Mouse (Mus musculus): ENCODE measurements around the gene Magi3. TPM values are rescaled to one million over a fixed set of nuclear protein-coding genes. Genes with fewer than 3 reads are reported as not detected.
A peak's percentile ranks its signal among the peaks of the same experiment; 100 is the strongest.

Gene Magi3
- total RNA-seq (2021), result 10 to 100 TPM; 26.7 to 27.6 TPM
- long read RNA-seq, experiment 1, full-length matches to known transcripts, result 3 of 5 reads
- long read RNA-seq, experiment 1, partial matches to known transcripts, result 1 of 5 reads
- long read RNA-seq, experiment 1, other reads (novel, unspliced or antisense), result 1 of 5 reads
- long read RNA-seq, experiment 2, full-length matches to known transcripts, result 5 of 11 reads
- long read RNA-seq, experiment 2, partial matches to known transcripts, result 6 of 11 reads
- long read RNA-seq, experiment 2, other reads (novel, unspliced or antisense), result 0 of 11 reads

GRCm38 (mm10) chr3:104220295-104220965 lies at the start of gene Magi3:
Gene Magi3 (minus strand): TSS chr3:104220374.
- peak; percentile 96 to 98 for DNase-seq (ENCODE audit: low spot score in 2 of 2)

- no peak for DNase-seq (ENCODE audit: low spot score in 2 of 2)
Measured at GRCm38 (mm10) chr3:104264530-104265145, 44.5 kb upstream of the Magi3 start.

DNA sequence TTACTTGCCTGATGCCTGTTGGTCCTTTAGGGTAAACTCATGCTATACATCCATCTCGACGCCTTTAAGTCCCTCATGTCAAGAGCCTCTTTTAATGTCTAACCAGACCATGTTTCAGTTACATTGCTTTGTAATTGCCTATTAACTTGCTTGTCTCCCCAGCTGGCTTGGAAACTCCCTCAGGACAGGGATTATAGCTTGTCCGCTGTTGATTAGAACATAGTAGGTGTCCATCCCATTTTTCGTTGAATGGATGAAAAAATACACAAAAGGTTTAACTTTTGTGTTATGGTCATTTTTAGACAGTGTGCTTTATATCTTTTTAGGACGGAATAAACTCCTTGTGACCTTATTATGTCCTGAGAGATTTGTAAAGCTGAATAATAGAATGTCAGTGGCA lies 40.0 kb upstream of the Magi3 start:
- no peak for DNase-seq (ENCODE audit: low spot score in 2 of 2)

DNA sequence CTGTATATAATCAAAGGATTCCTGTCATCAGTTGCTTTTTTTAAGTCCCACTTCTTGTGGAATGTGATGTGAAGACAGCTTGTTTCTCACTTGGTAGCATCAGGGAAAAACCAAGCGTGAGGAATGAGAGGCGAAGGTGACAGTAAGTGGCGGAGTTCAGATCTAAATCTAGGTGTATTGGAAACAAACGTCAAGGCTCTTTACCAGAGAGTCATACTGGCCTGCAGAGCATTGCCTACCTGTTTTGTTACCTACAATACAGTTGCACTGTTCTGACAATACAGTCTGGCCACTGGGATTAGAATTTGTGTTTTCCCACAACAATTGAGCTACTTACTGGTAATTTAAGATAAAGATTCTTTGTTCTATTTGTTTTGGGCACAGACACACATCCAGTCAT lies 39.0 kb upstream of the Magi3 start:
- no peak for DNase-seq (ENCODE audit: low spot score in 2 of 2)

DNA sequence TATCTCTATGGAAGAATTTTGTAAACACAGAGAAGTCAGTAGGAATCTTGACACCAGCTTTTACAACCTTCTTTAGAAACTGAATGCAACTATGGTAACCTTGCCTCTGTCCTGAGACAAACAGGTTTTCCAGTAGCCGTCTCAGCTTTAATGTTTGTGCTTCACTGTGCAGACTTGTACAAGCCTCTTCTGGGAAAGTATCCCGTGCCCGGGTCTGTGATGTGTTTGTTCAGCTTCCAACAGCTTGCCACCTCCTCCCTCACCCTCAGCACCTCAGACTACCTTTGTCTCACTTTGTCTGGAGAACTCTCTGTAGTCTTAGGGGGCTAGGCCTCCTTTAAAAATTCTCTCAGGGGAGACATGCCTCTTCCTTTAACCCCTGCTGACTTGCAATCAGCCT lies 36.9 kb upstream of the Magi3 start:
- no peak for DNase-seq (ENCODE audit: low spot score in 2 of 2)

DNA sequence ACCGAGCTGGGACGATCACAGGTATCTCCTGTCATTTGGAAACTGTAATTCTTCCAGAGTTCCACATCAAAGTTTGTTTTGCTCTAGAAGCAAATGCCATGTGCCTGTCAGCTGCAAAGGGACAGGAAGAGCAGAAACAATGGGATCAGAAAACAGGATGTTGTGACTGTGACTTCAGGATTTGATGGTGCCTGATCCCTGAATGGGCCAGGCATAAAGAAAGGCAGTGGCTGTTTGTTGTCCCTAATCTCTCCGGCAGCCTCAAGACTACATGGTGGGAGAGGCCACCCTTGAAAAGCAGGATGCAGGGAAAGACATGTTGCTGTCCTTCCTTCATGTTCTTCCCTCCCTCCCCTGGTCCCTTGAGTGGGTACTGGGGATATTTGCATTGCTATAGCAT lies 33.6 kb upstream of the Magi3 start:
- no peak for DNase-seq (ENCODE audit: low spot score in 2 of 2)

GRCm38 (mm10) chr3:104247850-104248249 lies 27.7 kb upstream of the Magi3 start:
- DNase-seq (ENCODE audit: low spot score in 2 of 2), result no peak

DNA sequence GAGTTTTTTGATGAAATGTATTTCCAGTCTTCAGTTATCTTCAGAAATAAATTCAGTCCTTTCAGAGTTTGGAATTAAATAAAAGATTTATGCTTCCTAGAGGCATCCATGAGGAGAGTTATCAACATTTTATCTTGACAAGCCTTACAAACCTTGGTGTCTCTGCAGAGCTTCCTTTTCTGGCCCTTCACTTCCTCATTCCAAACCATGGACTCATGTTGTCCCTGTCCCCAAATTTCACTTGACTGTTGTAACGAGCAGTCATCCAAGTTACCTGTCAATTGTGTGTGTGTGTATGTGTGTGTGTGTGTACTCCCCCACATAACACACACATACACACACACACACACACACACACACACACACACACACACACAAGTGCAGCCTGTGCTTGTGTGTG lies 26.9 kb upstream of the Magi3 start:
- no peak for DNase-seq (ENCODE audit: low spot score in 2 of 2)

DNA sequence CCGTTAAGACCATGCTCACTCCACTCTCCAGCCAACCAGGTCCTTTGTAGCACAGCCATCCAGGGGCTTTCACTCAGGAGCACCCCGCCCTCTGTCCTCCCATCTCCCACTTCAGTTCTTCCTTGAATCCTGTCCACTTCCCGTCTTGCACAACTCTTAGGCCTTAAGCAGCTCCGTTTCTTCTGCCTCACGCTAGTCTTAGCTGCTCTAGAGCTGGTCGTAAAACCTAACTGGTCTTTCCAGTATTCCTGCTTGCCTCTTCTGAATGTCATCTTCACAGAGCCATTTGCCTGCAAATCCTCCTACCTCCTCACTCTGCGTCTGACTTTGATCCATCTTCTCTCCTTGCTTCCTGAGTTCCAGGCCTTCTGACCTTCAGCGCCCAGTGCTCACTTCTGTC lies 24.2 kb upstream of the Magi3 start:
- DNase-seq (ENCODE audit: low spot score in 2 of 2), result no peak

DNA sequence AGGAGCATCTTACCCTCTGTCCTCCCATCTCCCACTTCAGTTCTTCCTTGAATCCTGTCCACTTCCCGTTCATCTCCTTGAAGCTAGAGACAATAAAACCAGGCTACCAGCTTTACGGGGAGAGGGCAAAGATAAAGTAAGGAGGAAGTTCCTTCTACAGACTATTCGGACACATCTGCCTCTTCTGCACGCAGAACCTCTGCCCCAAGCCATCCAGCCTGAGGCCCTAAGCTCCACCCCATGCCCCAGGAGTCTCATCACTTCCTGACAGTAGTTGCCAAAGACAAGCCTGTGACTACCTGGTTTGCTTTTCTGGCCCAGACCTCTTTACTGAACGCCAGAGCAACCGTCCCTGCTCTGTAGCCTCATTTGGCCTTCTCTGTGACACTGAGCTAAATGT lies 23.8 kb upstream of the Magi3 start:
- no peak for DNase-seq (ENCODE audit: low spot score in 2 of 2)

DNA sequence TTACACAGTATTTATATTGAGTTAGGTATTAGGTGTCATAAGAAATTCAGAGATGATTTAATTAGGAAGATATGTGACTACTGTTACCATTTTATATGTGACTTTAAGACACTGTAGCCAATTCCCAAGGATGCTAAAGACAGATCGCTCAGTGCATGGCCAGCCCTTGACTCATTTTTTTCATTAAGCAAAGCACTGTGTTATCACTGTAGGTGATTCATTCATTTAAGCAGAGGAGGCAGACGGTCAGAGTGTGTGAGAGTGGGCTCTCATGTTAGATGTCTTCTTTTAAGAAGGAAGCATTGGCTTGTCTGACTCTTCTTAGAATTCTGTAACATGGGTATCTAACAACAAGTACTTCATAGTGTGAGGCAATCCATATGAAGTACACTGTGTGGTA lies 19.6 kb upstream of the Magi3 start:
- no peak for DNase-seq (ENCODE audit: low spot score in 2 of 2)

DNA sequence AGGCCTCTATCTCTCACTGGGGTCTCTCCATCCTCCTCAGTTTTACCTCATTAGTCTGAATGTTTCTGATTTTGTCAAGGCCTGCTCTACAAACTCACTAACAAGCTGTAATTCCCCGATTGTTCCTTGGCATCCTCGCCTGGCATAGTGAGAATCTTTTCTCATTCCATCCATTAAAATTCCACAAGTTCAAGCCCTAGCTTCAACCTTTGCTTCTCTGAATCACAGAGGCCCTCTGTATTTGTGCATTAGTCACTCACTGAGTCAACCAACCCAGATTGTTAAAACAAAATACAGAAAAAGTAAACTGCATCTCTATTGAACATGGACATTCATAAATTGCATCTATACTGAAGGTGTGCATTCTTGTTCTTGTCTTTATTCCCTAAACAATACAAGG lies 19.2 kb upstream of the Magi3 start:
- no peak for DNase-seq (ENCODE audit: low spot score in 2 of 2)

DNA sequence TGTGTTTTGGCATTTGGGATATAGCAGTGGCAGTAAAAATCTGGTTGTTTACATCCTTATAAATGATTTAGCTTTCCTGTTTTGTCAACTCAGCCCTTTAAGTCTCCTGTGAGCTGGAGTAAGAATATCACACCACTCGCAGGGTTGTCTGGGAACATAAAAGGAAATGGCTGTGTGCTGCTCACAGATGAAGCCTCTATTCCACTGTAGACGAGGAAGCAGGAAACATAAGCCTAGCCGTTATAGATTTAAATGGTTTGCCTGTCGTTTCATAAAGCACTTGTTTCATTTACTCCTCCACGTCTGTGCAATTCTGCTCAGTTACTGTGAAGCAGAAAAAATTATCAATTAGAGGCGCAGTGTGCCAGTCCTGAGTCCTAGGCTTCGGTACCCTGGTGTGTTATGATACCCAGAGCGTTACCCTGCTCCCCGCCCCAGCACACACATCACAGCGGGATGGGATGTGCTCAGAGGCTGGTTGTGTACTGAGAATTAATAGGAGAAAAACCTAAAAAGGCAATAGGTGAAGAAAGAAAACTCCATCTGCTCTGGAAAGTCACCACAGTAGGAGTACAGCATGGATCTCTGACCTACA lies 17.8 kb upstream of the Magi3 start:
- DNase-seq (ENCODE audit: low spot score in 2 of 2), result no peak

- no peak for DNase-seq (ENCODE audit: low spot score in 2 of 2)
Measured at GRCm38 (mm10) chr3:104236029-104236428, 15.9 kb upstream of the Magi3 start.

- DNase-seq (ENCODE audit: low spot score in 2 of 2), result no peak
Measured at GRCm38 (mm10) chr3:104235099-104235498, 14.9 kb upstream of the Magi3 start.

GRCm38 (mm10) chr3:104233366-104234312 lies 13.5 kb upstream of the Magi3 start:
- DNase-seq (ENCODE audit: low spot score in 2 of 2), result no peak

GRCm38 (mm10) chr3:104227438-104228111 lies 7.4 kb upstream of the Magi3 start:
- DNase-seq (ENCODE audit: low spot score in 2 of 2), result no peak

DNA sequence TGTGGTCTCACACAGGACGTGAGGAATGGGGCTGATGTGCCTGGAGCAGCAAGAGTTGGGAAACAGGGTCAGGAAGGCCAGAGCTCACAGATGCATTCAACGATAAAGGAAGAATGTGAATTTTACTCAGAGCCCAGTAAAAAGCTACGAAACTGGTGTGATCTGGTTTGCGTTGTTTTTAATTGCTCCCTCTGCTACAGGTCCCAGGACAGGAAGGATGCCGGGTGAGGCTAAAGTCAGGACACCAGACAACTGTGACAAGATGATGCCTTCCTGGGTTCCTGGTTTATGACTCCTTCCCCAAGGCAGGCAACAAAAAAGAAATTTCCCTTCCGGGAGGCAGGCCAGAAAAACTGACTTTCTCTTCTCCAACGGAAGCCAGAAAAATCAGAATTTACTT lies 6.6 kb upstream of the Magi3 start:
- no peak for DNase-seq (ENCODE audit: low spot score in 2 of 2)

- no peak for DNase-seq (ENCODE audit: low spot score in 2 of 2)
Measured at GRCm38 (mm10) chr3:104221156-104221555, 982 bp upstream of the Magi3 start.

- peak; percentile 41 to 43 for DNase-seq (ENCODE audit: low spot score in 2 of 2)
Measured at GRCm38 (mm10) chr3:104219531-104220294, 461 bp downstream of the Magi3 start.
